Mouse (Mus musculus) cortical plate, adult 2 months (tissue): ENCODE measurements around the gene Sgpp2.

Source experiments
- CTCF ChIP-seq: fragments of 200-500 bp; IDR thresholded peaks from 2 replicates; pipeline ENCODE4 v1.5.1; 2011; ENCODE audit warnings: mild to moderate bottlenecking, control low read depth, low read length; ENCODE audit not compliant: insufficient read depth; ENCODE audit errors: extremely low read depth
- POLR2A ChIP-seq: fragments of 200-500 bp; IDR thresholded peaks from 2 replicates; pipeline ENCODE4 v1.6.1; 2011; ENCODE audit warnings: mild to moderate bottlenecking, low read length, control low read depth; ENCODE audit not compliant: insufficient read depth; ENCODE audit errors: extremely low read depth

GRCm38 (mm10) chr1:78347317-78347806 is 37.2 kb downstream of the Sgpp2 start:
- no peak for TF ChIP-seq POLR2A
- no peak for TF ChIP-seq CTCF
